Comparison of ENCODE assay signal across 8 mouse cellular contexts in the genomic region with DNA sequence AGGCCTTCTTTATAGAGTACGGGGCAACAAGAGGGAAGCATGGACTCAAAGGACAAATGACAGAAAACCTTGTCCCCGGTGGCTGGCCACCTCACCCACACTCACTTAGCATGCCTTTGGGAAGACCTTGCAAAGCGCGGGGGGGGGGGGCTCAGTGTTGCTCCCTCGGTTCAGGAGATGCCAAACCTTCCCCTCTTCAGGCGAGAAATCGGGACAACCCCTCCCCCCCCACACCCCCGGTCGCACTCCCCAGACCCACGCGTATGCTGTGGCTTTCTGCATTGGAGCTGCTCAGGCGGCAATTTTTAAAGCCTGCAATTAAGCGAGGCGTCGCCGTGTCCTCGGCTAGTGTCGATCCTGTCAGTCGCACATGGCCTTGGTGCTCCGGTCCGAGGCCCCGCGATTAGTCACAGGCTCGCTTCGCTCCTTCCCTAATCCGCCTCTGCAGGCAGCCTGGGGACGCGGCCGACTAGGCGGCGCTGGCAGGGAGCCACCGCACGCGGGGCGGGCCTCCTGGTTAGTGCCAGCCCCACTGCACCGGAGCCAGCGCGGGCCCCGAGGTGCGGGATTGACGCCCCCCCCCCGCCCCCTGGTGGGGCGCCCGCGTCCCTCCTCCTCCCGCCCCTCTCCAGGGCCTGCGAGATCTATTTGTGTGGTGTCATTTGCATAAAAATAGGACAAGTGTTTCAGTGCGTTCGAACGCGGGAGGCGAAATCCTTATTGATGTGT.
DNase-seq lines count a peak whose midpoint lies in the region; ATAC-seq and TF ChIP-seq lines count a peak whose summit lies in the region.

No protein-coding gene starts in this region.

- H3K27ac ChIP-seq in MEL (ENCODE audit: control insufficient read depth, low read depth, low read length) = peak overlapping the region; percentile 99
- H3K27ac ChIP-seq in embryonic facial prominence, embryonic 13.5 days = peak overlapping the region; percentile 89; the same call in 1 of the 2 replicates
- peak overlapping the region; percentile 98 for H3K27ac ChIP-seq in heart, embryonic 15.5 days

- peak; percentile 20 to 56; a peak in 3 of 4 replicates for TF ChIP-seq EP300 in MEL (IDR thresholded peaks at IDR 0.05; ENCODE audit: low read depth in 1 of 2, low read length in 2 of 2)

- 3% methylated on average over 50 of the region's 52 CpGs for WGBS in embryonic facial prominence, embryonic 13.5 days
- 3% methylated on average over 51 of the region's 52 CpGs for WGBS in heart, embryonic 15.5 days

- no peak for TF ChIP-seq POLR2A in MEL (IDR thresholded peaks at IDR 0.05; ENCODE audit: control insufficient read depth in 1 of 2, insufficient read depth in 1 of 2, low read depth in 1 of 2, low read length in 2 of 2, poor library complexity in 1 of 2)

- TF ChIP-seq CTCF in MEL (IDR thresholded peaks at IDR 0.05 in 2 of 3, conservative IDR thresholded peaks at IDR 0.05 in 1 of 3; ENCODE audit: control insufficient read depth in 1 of 3, insufficient read depth in 1 of 3, low read depth in 2 of 3, low read length in 3 of 3, poor library complexity in 1 of 3, severe bottlenecking in 1 of 3) = no peak

- ATAC-seq in embryonic facial prominence, embryonic 13.5 days (ENCODE audit: insufficient number of reproducible peaks, insufficient read depth, low FRiP score, low TSS enrichment, low read depth) = 0 out of 2 replicates have a peak, but pooled peaks have one; percentile 22
- ATAC-seq in heart, embryonic 15.5 days (replicated peaks; ENCODE audit: insufficient number of reproducible peaks, insufficient read depth, low FRiP score, low read depth) = 0 out of 2 replicates have a peak, but pooled peaks have one; percentile 8

- H3K27me3 ChIP-seq in MEL (ENCODE audit: control insufficient read depth in 1 of 2, insufficient read depth in 2 of 2, low read length in 2 of 2) = no peaks in the 10 kb centered on the region
- H3K27me3 ChIP-seq in embryonic facial prominence, embryonic 13.5 days = peaks cover 92% of the 10 kb centered on the region
- peaks cover 74% of the 10 kb centered on the region for H3K27me3 ChIP-seq in heart, embryonic 15.5 days

- peaks cover 8 to 37% of the 10 kb centered on the region in 2 experiments for H3K4me1 ChIP-seq in MEL (ENCODE audit: control insufficient read depth in 1 of 2, insufficient read depth in 2 of 2, low read length in 2 of 2)
- peaks cover 28% of the 10 kb centered on the region for H3K4me1 ChIP-seq in embryonic facial prominence, embryonic 13.5 days
- H3K4me1 ChIP-seq in heart, embryonic 15.5 days (replicated peaks) = peaks cover 35% of the 10 kb centered on the region

- H3K9ac ChIP-seq in MEL (ENCODE audit: control insufficient read depth, low read depth, low read length, poor library complexity, severe bottlenecking) = peak overlapping the region; percentile 92
- H3K9ac ChIP-seq in embryonic facial prominence, embryonic 13.5 days = no peak overlapping the region
- H3K9ac ChIP-seq in heart, embryonic 15.5 days = peak overlapping the region; percentile 67; the same call in 1 of the 2 replicates

- H3K9me3 ChIP-seq in MEL (replicated peaks; ENCODE audit: insufficient read depth, low read length) = no peaks in the 10 kb centered on the region
- no peaks in the 10 kb centered on the region for H3K9me3 ChIP-seq in embryonic facial prominence, embryonic 13.5 days
- no peaks in the 10 kb centered on the region for H3K9me3 ChIP-seq in heart, embryonic 15.5 days (replicated peaks)

- peaks cover 39% of the 10 kb centered on the region for H3K79me2 ChIP-seq in MEL (ENCODE audit: control insufficient read depth, insufficient read depth, low read length, poor library complexity)

- peaks cover 0 to 34% of the 10 kb centered on the region in 2 experiments; a peak in 2 of 4 replicates for H3K36me3 ChIP-seq in MEL (ENCODE audit: control insufficient read depth in 1 of 2, insufficient read depth in 2 of 2, low read length in 2 of 2)
- no peaks in the 10 kb centered on the region for H3K36me3 ChIP-seq in embryonic facial prominence, embryonic 13.5 days
- H3K36me3 ChIP-seq in heart, embryonic 15.5 days = no peaks in the 10 kb centered on the region

- H3K4me3 ChIP-seq in MEL (ENCODE audit: control insufficient read depth in 1 of 2, insufficient read depth in 1 of 2, low read depth in 2 of 2, low read length in 2 of 2) = peak overlapping the region in 1 of 2 experiments; percentile 69; a peak in 2 of 4 replicates
- H3K4me3 ChIP-seq in embryonic facial prominence, embryonic 13.5 days = peak overlapping the region; percentile 50
- peak overlapping the region; percentile 59 for H3K4me3 ChIP-seq in heart, embryonic 15.5 days

- DNase-seq in 416B (ENCODE audit: low read depth) (peak; percentile 70), MEL (ENCODE audit: low read depth, low spot score) (peak; percentile 88)
- peak; percentile 76 for DNase-seq in kidney, postnatal 10 days
- peak; percentile 47 for DNase-seq in lung, postnatal 25 days (ENCODE audit: low spot score)
- peak; percentile 58 for DNase-seq in retina, embryonic 14.5 days (ENCODE audit: low spot score)
- DNase-seq in urinary bladder, postnatal 25 days (ENCODE audit: low spot score) = peak; percentile 36

- peak overlapping the region; percentile 85 for H3K4me2 ChIP-seq in embryonic facial prominence, embryonic 13.5 days
- peak overlapping the region; percentile 87 for H3K4me2 ChIP-seq in heart, embryonic 15.5 days

- TF ChIP-seq RAD21 in MEL (IDR thresholded peaks at IDR 0.05; ENCODE audit: low read depth, low read length) = no peak

TF ChIP-seq in MEL, 35 proteins besides CTCF, POLR2A, EP300 and RAD21:
- TF ChIP-seq CHD2 (IDR thresholded peaks at IDR 0.05; ENCODE audit: low read length) = no peak
- 0 out of 2 replicates have a peak, but pooled peaks have one; percentile 81 for TF ChIP-seq CHD1 (IDR thresholded peaks at IDR 0.05; ENCODE audit: low read depth, low read length)
- TF ChIP-seq GABPA (IDR thresholded peaks at IDR 0.05; ENCODE audit: low read depth, low read length) = no peak
- TF ChIP-seq MYC (IDR thresholded peaks at IDR 0.05; ENCODE audit: low read depth, low read length) = 0 out of 2 replicates have a peak, but pooled peaks have one; percentile 46
- TF ChIP-seq MAZ (IDR thresholded peaks at IDR 0.05; ENCODE audit: low read depth, low read length) = peak; percentile 56; the same call in 1 of the 2 replicates
- no peak for TF ChIP-seq SMC3 (IDR thresholded peaks at IDR 0.05; ENCODE audit: low read depth, low read length)
- peak; percentile 30; the same call in 1 of the 2 replicates for TF ChIP-seq HCFC1 (IDR thresholded peaks at IDR 0.05; ENCODE audit: low read depth, low read length)
- no peak for TF ChIP-seq ZC3H11A (IDR thresholded peaks at IDR 0.05; ENCODE audit: low read depth, low read length)
- peak; percentile 89 for TF ChIP-seq MXI1 (IDR thresholded peaks at IDR 0.05; ENCODE audit: low read depth, low read length)
- 0 out of 2 replicates have a peak, but pooled peaks have one; percentile 19 for TF ChIP-seq NELFE (IDR thresholded peaks at IDR 0.05; ENCODE audit: low read depth, low read length)
- TF ChIP-seq ELF1 (IDR thresholded peaks at IDR 0.05; ENCODE audit: low read depth, low read length) = no peak
- TF ChIP-seq TCF12 (IDR thresholded peaks at IDR 0.05; ENCODE audit: low read depth, low read length) = peak; percentile 44; the same call in 1 of the 2 replicates
- no peak for TF ChIP-seq MAFK (IDR thresholded peaks at IDR 0.05; ENCODE audit: borderline replicate concordance, low read depth, low read length)
- 0 out of 2 replicates have a peak, but pooled peaks have one; percentile 53 for TF ChIP-seq SIN3A (IDR thresholded peaks at IDR 0.05; ENCODE audit: low read length)
- TF ChIP-seq RCOR1 (IDR thresholded peaks at IDR 0.05; ENCODE audit: low read depth, low read length) = no peak
- no peak for TF ChIP-seq ZNF384 (IDR thresholded peaks at IDR 0.05; ENCODE audit: low read depth, low read length)
- no peak for TF ChIP-seq E2F4 (IDR thresholded peaks at IDR 0.05; ENCODE audit: borderline replicate concordance, low read depth, low read length)
- TF ChIP-seq MAX (IDR thresholded peaks at IDR 0.05; ENCODE audit: low read length) = peak; percentile 97
- TF ChIP-seq ETS1 (IDR thresholded peaks at IDR 0.05; ENCODE audit: low read depth, low read length) = peak; percentile 64
- TF ChIP-seq MEF2A (IDR thresholded peaks at IDR 0.05; ENCODE audit: extremely low read depth, insufficient replicate concordance, low read depth, low read length, poor library complexity, severe bottlenecking) = no peak
- TF ChIP-seq USF1 (IDR thresholded peaks at IDR 0.05; ENCODE audit: low read depth, low read length) = no peak
- TF ChIP-seq TAL1 (IDR thresholded peaks at IDR 0.05; ENCODE audit: low read length) = peak; percentile 68
- TF ChIP-seq TBP (IDR thresholded peaks at IDR 0.05; ENCODE audit: low read depth, low read length) = 0 out of 2 replicates have a peak, but pooled peaks have one; percentile 37
- TF ChIP-seq JUND (IDR thresholded peaks at IDR 0.05; ENCODE audit: low read depth, low read length) = no peak
- peak; percentile 25 for TF ChIP-seq BHLHE40 (IDR thresholded peaks at IDR 0.05; ENCODE audit: borderline replicate concordance, low read depth, low read length)

Comparison
In these comparisons a context has a peak if more than half of its experiments do, and no peak if none do; other contexts are left out.
1. DNase-seq: peak in every context shown above with its lines; median percentile 88 in MEL; 76 in kidney, postnatal 10 days; 70 in 416B; 58 in retina, embryonic 14.5 days; 47 in lung, postnatal 25 days; 36 in urinary bladder, postnatal 25 days.